Mouse (Mus musculus): Measurements from ENCODE around the gene Tprn. TPM values are rescaled to one million over a fixed set of nuclear protein-coding genes. Genes with fewer than 3 reads are reported as not detected.

Tprn gene
- total and polyA plus RNA-seq, 3 experiments, result 7.0 to 19.3 (median 13.1) TPM

- H3K4me3 ChIP-seq (replicated peaks in 1 of 3; ENCODE audit: low read depth in 2 of 3, low read length in 2 of 3, poor library complexity in 1 of 3), result no peak overlapping the region
- no peak for DNase-seq (ENCODE audit: extremely low read depth)
- dilution Hi-C loops (cut with MboI; ENCODE audit: extremely low pct_ligation_motif_present, extremely low pct_unique_long_range_greater_than_20kb, low sequenced_read_pairs), result no loop called here
Measured at GRCm38 (mm10) chr2:25310969-25311368, 48.6 kb downstream of the Tprn start.

GRCm38 (mm10) chr2:25311491-25311891, 49.1 kb downstream of the Tprn start:
- TF ChIP-seq MAX (IDR thresholded peaks at IDR 0.05; ENCODE audit: low read length) (no peak), PAX5 (IDR thresholded peaks at IDR 0.05; ENCODE audit: low read length) (no peak), SMC3 (IDR thresholded peaks at IDR 0.05; ENCODE audit: low read depth, low read length) (no peak), POLR2A (IDR thresholded peaks at IDR 0.05; ENCODE audit: low read depth, low read length) (no peak), POLR2AphosphoS2 (IDR thresholded peaks at IDR 0.05; ENCODE audit: low read depth, low read length) (no peak), NELFE (IDR thresholded peaks at IDR 0.05; ENCODE audit: low read depth, low read length) (no peak), CHD1 (IDR thresholded peaks at IDR 0.05; ENCODE audit: low read depth, low read length) (no peak), TBP (conservative IDR thresholded peaks at IDR 0.05; ENCODE audit: low read depth, low read length) (no peak), RAD21 (IDR thresholded peaks at IDR 0.05; ENCODE audit: low read depth, low read length) (no peak), IRF4 (IDR thresholded peaks at IDR 0.05; ENCODE audit: low read depth, low read length) (no peak), SIN3A (IDR thresholded peaks at IDR 0.05; ENCODE audit: low read length) (no peak), ZNF384 (IDR thresholded peaks at IDR 0.05; ENCODE audit: low read depth, low read length) (no peak), USF1 (IDR thresholded peaks at IDR 0.05; ENCODE audit: low read depth, low read length) (no peak)
- Histone ChIP-seq H3K9ac (ENCODE audit: insufficient read depth, low read depth) (no peak overlapping the region), H3K27me3 (replicated peaks) (peaks cover 93% of the 10 kb centered on the region), H3K36me3 (replicated peaks in 1 of 2; ENCODE audit: control insufficient read depth in 1 of 2, insufficient read depth in 1 of 2, low read length in 1 of 2) (no peaks in the 10 kb centered on the region), H3K4me2 (ENCODE audit: insufficient read depth, low read depth, poor library complexity, severe bottlenecking) (peak overlapping the region; percentile 54), H3K9me3 (replicated peaks; ENCODE audit: low read length) (no peaks in the 10 kb centered on the region), H3K4me3 (replicated peaks in 1 of 3; ENCODE audit: low read depth in 2 of 3, low read length in 2 of 3, poor library complexity in 1 of 3) (no peak overlapping the region), H3K27ac (ENCODE audit: insufficient read depth, low read depth) (no peak overlapping the region), H3K4me1 (ENCODE audit: control insufficient read depth in 1 of 2, insufficient read depth in 2 of 2) (peaks cover 0 to 5% of the 10 kb centered on the region in 2 experiments; a peak in 1 of 4 replicates), H3K79me2 (replicated peaks; ENCODE audit: control insufficient read depth, extremely low read depth, insufficient read depth, poor library complexity, severe bottlenecking) (no peaks in the 10 kb centered on the region)
- no peak for DNase-seq (ENCODE audit: extremely low read depth)
- dilution Hi-C loops (cut with MboI; ENCODE audit: extremely low pct_ligation_motif_present, extremely low pct_unique_long_range_greater_than_20kb, low sequenced_read_pairs), result no loop called here
- in situ Hi-C loops (cut with MboI; ENCODE audit: low pct_ligation_motif_present, low pct_unique_long_range_greater_than_20kb, low sequenced_read_pairs), result no loop called here

More at GRCm38 (mm10) chr2:25310969-25311368, 48.6 kb downstream of the Tprn start:
- peak overlapping the region; percentile 54 for H3K4me2 ChIP-seq (ENCODE audit: insufficient read depth, low read depth, poor library complexity, severe bottlenecking)
- no peak overlapping the region for H3K9ac ChIP-seq (ENCODE audit: insufficient read depth, low read depth)
- peaks cover 93% of the 10 kb centered on the region for H3K27me3 ChIP-seq (replicated peaks)
- TF ChIP-seq CTCF (conservative IDR thresholded peaks at IDR 0.05 in 1 of 2, IDR thresholded peaks at IDR 0.05 in 1 of 2; ENCODE audit: low read depth in 2 of 2, low read length in 2 of 2) (no peak), MEF2A (IDR thresholded peaks at IDR 0.05; ENCODE audit: borderline replicate concordance, low read depth, low read length) (no peak), ZNF384 (IDR thresholded peaks at IDR 0.05; ENCODE audit: low read depth, low read length) (no peak), ETS1 (conservative IDR thresholded peaks at IDR 0.05; ENCODE audit: low read depth, low read length) (no peak), NELFE (IDR thresholded peaks at IDR 0.05; ENCODE audit: low read depth, low read length) (no peak), POLR2A (IDR thresholded peaks at IDR 0.05; ENCODE audit: low read depth, low read length) (no peak), GABPA (IDR thresholded peaks at IDR 0.05; ENCODE audit: insufficient replicate concordance, low read depth, low read length) (no peak), BHLHE40 (IDR thresholded peaks at IDR 0.05; ENCODE audit: low read depth, low read length) (no peak), TCF12 (IDR thresholded peaks at IDR 0.05; ENCODE audit: low read depth, low read length) (no peak), CHD1 (IDR thresholded peaks at IDR 0.05; ENCODE audit: low read depth, low read length) (no peak), HCFC1 (IDR thresholded peaks at IDR 0.05; ENCODE audit: low read depth, low read length) (no peak)
- H3K9me3 ChIP-seq (replicated peaks; ENCODE audit: low read length), result no peaks in the 10 kb centered on the region
- H3K36me3 ChIP-seq (replicated peaks in 1 of 2; ENCODE audit: control insufficient read depth in 1 of 2, insufficient read depth in 1 of 2, low read length in 1 of 2), result no peaks in the 10 kb centered on the region
- H3K4me1 ChIP-seq (ENCODE audit: control insufficient read depth in 1 of 2, insufficient read depth in 2 of 2), result peaks cover 0 to 5% of the 10 kb centered on the region in 2 experiments; a peak in 1 of 4 replicates
- no peak overlapping the region for H3K27ac ChIP-seq (ENCODE audit: insufficient read depth, low read depth)
- H3K79me2 ChIP-seq (replicated peaks; ENCODE audit: control insufficient read depth, extremely low read depth, insufficient read depth, poor library complexity, severe bottlenecking), result no peaks in the 10 kb centered on the region
- in situ Hi-C loops (cut with MboI; ENCODE audit: low pct_ligation_motif_present, low pct_unique_long_range_greater_than_20kb, low sequenced_read_pairs), result no loop called here
